Mouse (Mus musculus): ENCODE measurements around the gene Hoxd13. TPM values are rescaled to one million over a fixed set of nuclear protein-coding genes. Genes with fewer than 3 reads are reported as not detected.
A peak's percentile ranks its signal among the peaks of the same experiment; 100 is the strongest.

Gene Hoxd13
- polyA plus RNA-seq, 1 experiment from 2014 or later, result 0.45 TPM

DNA sequence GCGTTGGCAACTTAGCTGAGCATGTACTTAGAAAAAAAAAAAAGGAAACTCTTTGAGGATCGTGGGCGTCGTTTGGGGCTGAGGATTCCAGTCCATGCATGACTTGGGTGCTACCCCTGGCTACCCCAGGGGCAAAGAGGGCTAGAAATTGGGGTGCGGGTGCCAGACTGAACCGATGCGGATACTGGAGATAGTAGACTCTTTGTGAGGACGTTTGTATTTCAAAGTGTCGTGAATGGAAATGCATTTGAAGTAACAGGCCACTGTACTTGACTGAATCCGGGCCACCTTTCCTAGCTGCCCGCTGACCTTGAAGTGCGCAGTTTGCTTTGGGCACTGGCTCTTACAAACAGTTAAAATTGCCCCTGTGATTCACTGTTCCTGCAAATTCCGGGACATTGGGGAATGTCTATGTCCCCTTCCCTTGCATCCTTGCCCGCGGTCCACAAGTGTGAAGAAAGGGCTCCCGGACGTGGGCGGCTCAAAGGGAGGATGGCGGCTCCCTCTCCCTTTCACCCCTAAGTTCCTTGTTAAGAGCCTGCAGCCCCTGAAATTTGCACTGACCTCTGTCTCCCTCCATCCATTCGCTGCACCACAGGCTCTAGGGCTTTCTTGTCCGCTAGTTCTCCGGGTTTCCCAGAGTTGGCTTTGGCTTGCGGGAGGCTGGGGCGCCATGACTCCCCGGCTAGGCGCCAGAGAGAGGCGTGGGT is 19.0 kb downstream of the Hoxd13 start:
- H3K9me3 ChIP-seq (ENCODE audit: control insufficient read depth, low read length), result no peaks in the 10 kb centered on the region
- ATAC-seq (replicated peaks; ENCODE audit: low FRiP score) (no peak), DNase-seq (ENCODE audit: low spot score) (peak; percentile 30)
- no peak overlapping the region for H3K4me3 ChIP-seq (ENCODE audit: low read depth, low read length)
- peaks cover 97% of the 10 kb centered on the region for H3K27me3 ChIP-seq (replicated peaks; ENCODE audit: control insufficient read depth, insufficient read depth, low read length)
- 1% methylated on average over 27 of the region's 27 CpGs for WGBS
- H3K4me2 ChIP-seq, result no peak overlapping the region
- peaks cover 4% of the 10 kb centered on the region; the same call in 1 of the 2 replicates for H3K4me1 ChIP-seq (replicated peaks; ENCODE audit: control insufficient read depth, insufficient read depth, low read length)
- no peak overlapping the region for H3K27ac ChIP-seq (ENCODE audit: low read depth, low read length)
- no peaks in the 10 kb centered on the region for H3K36me3 ChIP-seq (ENCODE audit: control insufficient read depth, insufficient read depth, low read length)
- no peak overlapping the region for H3K9ac ChIP-seq (ENCODE audit: low read depth, low read length)

DNA sequence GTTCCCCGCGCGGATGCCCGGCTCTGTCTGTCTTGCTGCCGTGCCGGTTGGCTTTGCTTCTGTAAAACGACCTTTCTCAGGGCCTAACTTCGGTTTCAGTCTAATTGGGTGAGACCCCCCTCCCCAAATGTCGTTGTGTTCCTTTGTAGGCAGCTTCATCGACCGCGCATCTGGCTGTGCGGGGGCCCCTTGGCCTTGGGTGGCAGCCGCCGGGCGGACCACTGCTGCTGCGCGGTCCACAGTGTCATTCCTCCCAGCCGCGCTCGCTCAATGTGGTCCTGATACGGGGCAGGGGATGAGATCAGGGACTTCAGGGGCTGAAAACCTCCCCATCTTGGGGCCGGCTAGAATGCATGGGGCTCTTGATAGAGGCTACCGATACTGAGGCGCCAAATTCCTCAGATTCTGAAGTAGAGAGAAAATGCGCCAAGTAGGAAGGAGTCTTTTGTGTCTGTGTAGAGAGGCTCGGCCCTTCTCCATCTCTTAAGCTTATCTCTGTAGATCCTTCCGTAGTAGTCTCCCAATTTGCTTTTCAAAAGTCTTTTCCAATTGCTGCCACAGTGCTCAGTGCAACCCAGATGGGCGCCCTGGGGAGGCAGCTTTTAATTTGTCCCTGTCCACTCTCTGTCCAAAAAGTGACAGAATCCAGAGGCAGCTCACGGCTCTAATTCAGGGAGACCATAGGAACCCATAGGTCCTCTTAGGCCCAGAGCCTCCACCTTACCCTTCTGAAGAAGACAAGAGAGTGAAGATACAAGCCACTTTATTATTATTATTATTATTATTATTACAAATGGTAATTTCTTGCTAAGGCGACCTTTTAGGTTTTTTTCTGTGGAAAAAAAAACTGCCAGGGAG is 19.8 kb downstream of the Hoxd13 start:
- Histone ChIP-seq H3K27ac (ENCODE audit: low read depth, low read length) (no peak overlapping the region), H3K27me3 (replicated peaks; ENCODE audit: control insufficient read depth, insufficient read depth, low read length) (peaks cover 97% of the 10 kb centered on the region), H3K36me3 (ENCODE audit: control insufficient read depth, insufficient read depth, low read length) (no peaks in the 10 kb centered on the region), H3K4me3 (ENCODE audit: low read depth, low read length) (no peak overlapping the region), H3K9ac (ENCODE audit: low read depth, low read length) (no peak overlapping the region), H3K4me1 (replicated peaks; ENCODE audit: control insufficient read depth, insufficient read depth, low read length) (no peaks in the 10 kb centered on the region), H3K9me3 (ENCODE audit: control insufficient read depth, low read length) (no peaks in the 10 kb centered on the region), H3K4me2 (no peak overlapping the region)
- ATAC-seq (replicated peaks; ENCODE audit: low FRiP score) (no peak), DNase-seq (ENCODE audit: low spot score) (peak; percentile 33)
- WGBS, result 2% methylated on average over 31 of the region's 31 CpGs

GRCm38 (mm10) chr2:74688795-74689573 is 20.9 kb downstream of the Hoxd13 start:
- no peaks in the 10 kb centered on the region for H3K4me1 ChIP-seq (replicated peaks; ENCODE audit: control insufficient read depth, insufficient read depth, low read length)
- no peak overlapping the region for H3K4me3 ChIP-seq (ENCODE audit: low read depth, low read length)
- no peak overlapping the region for H3K4me2 ChIP-seq
- 5% methylated on average over 12 of the region's 12 CpGs for WGBS
- peaks cover 97% of the 10 kb centered on the region for H3K27me3 ChIP-seq (replicated peaks; ENCODE audit: control insufficient read depth, insufficient read depth, low read length)
- no peak overlapping the region for H3K27ac ChIP-seq (ENCODE audit: low read depth, low read length)
- no peaks in the 10 kb centered on the region for H3K36me3 ChIP-seq (ENCODE audit: control insufficient read depth, insufficient read depth, low read length)
- H3K9ac ChIP-seq (ENCODE audit: low read depth, low read length), result no peak overlapping the region
- peak; percentile 32 for DNase-seq (ENCODE audit: low spot score)
- no peak for ATAC-seq (replicated peaks; ENCODE audit: low FRiP score)
- no peaks in the 10 kb centered on the region for H3K9me3 ChIP-seq (ENCODE audit: control insufficient read depth, low read length)

DNA sequence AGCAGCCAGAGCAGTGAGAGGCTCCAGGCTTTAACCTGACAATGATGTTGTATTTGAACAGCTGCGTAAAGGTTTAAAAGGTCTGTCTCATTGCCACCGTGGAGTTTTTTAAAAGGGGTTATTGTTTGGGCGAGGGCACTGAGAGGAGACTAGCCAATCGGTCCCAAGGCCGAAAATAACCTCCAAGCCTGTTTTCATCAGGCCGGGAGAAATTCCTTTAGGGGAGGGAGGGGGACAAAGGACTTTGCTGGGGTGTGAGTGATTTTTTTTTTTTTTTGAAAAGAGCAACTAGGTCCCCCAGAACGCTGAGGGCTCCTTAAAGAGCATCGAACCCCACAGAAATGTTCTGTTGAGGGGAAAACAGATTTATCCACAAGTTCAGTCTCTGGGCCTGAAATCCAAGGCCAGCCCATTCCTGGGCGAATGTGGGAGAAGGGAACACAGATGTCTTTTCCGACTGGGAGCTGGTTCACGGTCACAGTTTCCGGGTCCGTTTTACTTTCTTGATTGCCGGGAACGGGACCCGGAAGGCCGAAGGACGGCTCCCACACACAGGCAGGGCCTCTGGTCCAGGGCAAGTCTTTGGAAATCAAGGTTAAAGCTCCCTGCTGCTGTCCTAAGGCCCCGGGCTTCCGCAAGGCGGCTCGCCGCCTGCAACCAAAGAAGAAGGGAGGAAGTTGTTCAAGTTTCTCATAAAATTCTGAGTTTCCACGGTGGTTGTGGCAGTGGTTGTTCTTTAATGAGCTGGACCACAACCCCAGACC is 21.6 kb downstream of the Hoxd13 start:
- no peaks in the 10 kb centered on the region for H3K36me3 ChIP-seq (ENCODE audit: control insufficient read depth, insufficient read depth, low read length)
- H3K9ac ChIP-seq (ENCODE audit: low read depth, low read length), result no peak overlapping the region
- H3K4me1 ChIP-seq (replicated peaks; ENCODE audit: control insufficient read depth, insufficient read depth, low read length), result no peaks in the 10 kb centered on the region
- no peaks in the 10 kb centered on the region for H3K9me3 ChIP-seq (ENCODE audit: control insufficient read depth, low read length)
- no peak overlapping the region for H3K4me3 ChIP-seq (ENCODE audit: low read depth, low read length)
- no peak for DNase-seq (ENCODE audit: low spot score)
- H3K27me3 ChIP-seq (replicated peaks; ENCODE audit: control insufficient read depth, insufficient read depth, low read length), result peaks cover 97% of the 10 kb centered on the region
- no peak overlapping the region for H3K27ac ChIP-seq (ENCODE audit: low read depth, low read length)
- no peak for ATAC-seq (replicated peaks; ENCODE audit: low FRiP score)
- no peak overlapping the region for H3K4me2 ChIP-seq
- WGBS, result 2% methylated on average over 24 of the region's 24 CpGs

DNA sequence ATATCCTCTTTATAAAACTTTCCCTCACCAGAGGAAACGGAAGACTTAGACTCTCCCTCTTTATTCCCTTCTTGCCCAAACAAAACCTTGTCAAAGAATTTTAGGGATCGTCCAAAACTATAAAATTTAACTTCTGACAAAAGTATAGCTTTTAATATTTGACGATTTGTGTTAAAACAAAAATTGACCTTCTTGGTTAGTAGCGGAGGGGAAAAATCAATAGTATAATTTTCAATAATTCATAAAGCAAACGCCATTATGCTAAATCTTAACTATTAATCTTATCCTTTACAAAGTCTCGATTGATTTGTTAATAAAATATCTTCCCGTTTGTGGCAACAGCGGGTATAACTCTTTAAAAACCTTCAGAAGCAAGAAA is 22.2 kb downstream of the Hoxd13 start:
- Histone ChIP-seq H3K4me3 (ENCODE audit: low read depth, low read length) (no peak overlapping the region), H3K27ac (ENCODE audit: low read depth, low read length) (no peak overlapping the region), H3K4me1 (replicated peaks; ENCODE audit: control insufficient read depth, insufficient read depth, low read length) (no peaks in the 10 kb centered on the region), H3K4me2 (no peak overlapping the region), H3K27me3 (replicated peaks; ENCODE audit: control insufficient read depth, insufficient read depth, low read length) (peaks cover 97% of the 10 kb centered on the region), H3K9me3 (ENCODE audit: control insufficient read depth, low read length) (no peaks in the 10 kb centered on the region), H3K36me3 (ENCODE audit: control insufficient read depth, insufficient read depth, low read length) (no peaks in the 10 kb centered on the region), H3K9ac (ENCODE audit: low read depth, low read length) (no peak overlapping the region)
- ATAC-seq (replicated peaks; ENCODE audit: low FRiP score) (no peak), DNase-seq (ENCODE audit: low spot score) (no peak)
- 8% methylated on average over 8 of the region's 8 CpGs for WGBS

- Histone ChIP-seq H3K4me1 (replicated peaks; ENCODE audit: control insufficient read depth, insufficient read depth, low read length) (no peaks in the 10 kb centered on the region), H3K9ac (ENCODE audit: low read depth, low read length) (no peak within 1 kb of the TSS), H3K27me3 (replicated peaks; ENCODE audit: control insufficient read depth, insufficient read depth, low read length) (peaks cover 99% of the 10 kb centered on the region), H3K4me3 (ENCODE audit: low read depth, low read length) (no peak within 1 kb of the TSS; the same call in 1 of the 2 replicates), H3K4me2 (peak within 1 kb of the TSS; percentile 38), H3K27ac (ENCODE audit: low read depth, low read length) (no peak within 1 kb of the TSS), H3K36me3 (ENCODE audit: control insufficient read depth, insufficient read depth, low read length) (no peaks in the 10 kb centered on the region), H3K9me3 (ENCODE audit: control insufficient read depth, low read length) (no peaks in the 10 kb centered on the region)
- WGBS, result 1% methylated on average over 56 of the region's 56 CpGs
- DNase-seq (ENCODE audit: low spot score) (no peak), ATAC-seq (replicated peaks; ENCODE audit: low FRiP score) (no peak)
Measured at GRCm38 (mm10) chr2:74691022-74691951, 23.2 kb downstream of the Hoxd13 start, which contains the start of gene Hoxd10. TSS of gene Hoxd10 (plus strand) at chr2:74691924.

- no peaks in the 10 kb centered on the region for H3K36me3 ChIP-seq (ENCODE audit: control insufficient read depth, insufficient read depth, low read length)
- 5% methylated on average over 35 of the region's 35 CpGs for WGBS
- H3K9me3 ChIP-seq (ENCODE audit: control insufficient read depth, low read length), result no peaks in the 10 kb centered on the region
- H3K4me3 ChIP-seq (ENCODE audit: low read depth, low read length), result no peak overlapping the region
- no peak overlapping the region for H3K9ac ChIP-seq (ENCODE audit: low read depth, low read length)
- no peak overlapping the region for H3K27ac ChIP-seq (ENCODE audit: low read depth, low read length)
- H3K4me2 ChIP-seq, result no peak overlapping the region
- ATAC-seq (replicated peaks; ENCODE audit: low FRiP score) (no peak), DNase-seq (ENCODE audit: low spot score) (no peak)
- H3K27me3 ChIP-seq (replicated peaks; ENCODE audit: control insufficient read depth, insufficient read depth, low read length), result peaks cover 99% of the 10 kb centered on the region
- H3K4me1 ChIP-seq (replicated peaks; ENCODE audit: control insufficient read depth, insufficient read depth, low read length), result no peaks in the 10 kb centered on the region
Measured at GRCm38 (mm10) chr2:74691995-74692807, 24.1 kb downstream of the Hoxd13 start.
